Mouse (Mus musculus): ENCODE data around the gene Clmn.

Gene Clmn

DNA sequence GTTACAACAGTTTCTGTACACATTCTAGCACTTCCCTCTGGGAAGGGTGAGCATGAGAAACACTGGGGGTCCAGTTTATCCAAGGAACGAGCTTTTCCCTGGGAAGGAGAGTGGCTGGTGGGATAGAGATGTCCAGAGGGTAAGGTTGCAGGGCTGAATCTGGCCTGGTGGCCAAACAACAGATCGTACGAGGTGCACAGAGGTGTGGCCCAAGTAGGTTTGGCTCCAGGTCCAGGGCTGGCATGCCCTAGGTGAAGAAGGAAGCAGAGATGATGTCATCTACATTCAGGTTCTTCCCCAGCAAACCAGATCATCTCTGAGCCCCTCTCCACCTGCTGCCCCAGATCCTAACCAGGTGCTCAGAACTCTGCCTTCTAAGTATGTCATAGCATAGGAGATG, 8.3 kb downstream of the Clmn start:
- TF ChIP-seq POU5F1 (IDR thresholded peaks at IDR 0.05; ENCODE audit: borderline replicate concordance, low read length) (no peak), CTCF (conservative IDR thresholded peaks at IDR 0.05; ENCODE audit: low read length) (no peak), NANOG (IDR thresholded peaks at IDR 0.05; ENCODE audit: borderline replicate concordance, low read length) (no peak)
- no peaks in the 10 kb centered on the region for H3K9me3 ChIP-seq (ENCODE audit: low read length)
- no peak overlapping the region for H3K4me3 ChIP-seq (replicated peaks; ENCODE audit: low read length)
- H3K27me3 ChIP-seq (ENCODE audit: insufficient read depth, low read length), result no peaks in the 10 kb centered on the region
- H3K4me1 ChIP-seq (replicated peaks; ENCODE audit: low read depth, low read length), result peaks cover 25% of the 10 kb centered on the region
- H3K36me3 ChIP-seq (ENCODE audit: insufficient read depth, low read length), result no peaks in the 10 kb centered on the region

DNA sequence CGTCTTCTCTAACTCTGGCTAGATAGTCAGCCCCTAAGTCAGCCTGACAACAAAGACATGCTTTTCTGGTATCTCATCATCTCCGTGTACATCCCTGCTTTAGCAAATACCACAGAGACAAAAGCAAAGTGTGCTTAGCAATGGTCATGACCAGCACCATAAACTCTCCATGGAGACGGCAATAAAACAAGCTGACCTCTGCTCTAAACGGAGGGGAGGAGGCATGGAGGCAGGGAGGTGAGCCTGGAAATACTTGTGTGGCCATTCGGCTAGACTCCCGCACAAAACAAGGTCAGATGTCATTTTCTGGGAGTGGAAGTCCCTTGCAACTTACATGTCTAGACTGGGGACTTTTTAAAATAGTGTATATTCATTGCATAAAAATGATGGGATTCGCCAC, 9.3 kb downstream of the Clmn start:
- Histone ChIP-seq H3K27me3 (ENCODE audit: insufficient read depth, low read length) (no peaks in the 10 kb centered on the region), H3K9me3 (ENCODE audit: low read length) (no peaks in the 10 kb centered on the region), H3K4me3 (replicated peaks; ENCODE audit: low read length) (no peak overlapping the region), H3K36me3 (ENCODE audit: insufficient read depth, low read length) (no peaks in the 10 kb centered on the region), H3K4me1 (replicated peaks; ENCODE audit: low read depth, low read length) (peaks cover 25% of the 10 kb centered on the region)
- TF ChIP-seq CTCF (conservative IDR thresholded peaks at IDR 0.05; ENCODE audit: low read length) (no peak), POU5F1 (IDR thresholded peaks at IDR 0.05; ENCODE audit: borderline replicate concordance, low read length) (no peak), NANOG (IDR thresholded peaks at IDR 0.05; ENCODE audit: borderline replicate concordance, low read length) (no peak)

DNA sequence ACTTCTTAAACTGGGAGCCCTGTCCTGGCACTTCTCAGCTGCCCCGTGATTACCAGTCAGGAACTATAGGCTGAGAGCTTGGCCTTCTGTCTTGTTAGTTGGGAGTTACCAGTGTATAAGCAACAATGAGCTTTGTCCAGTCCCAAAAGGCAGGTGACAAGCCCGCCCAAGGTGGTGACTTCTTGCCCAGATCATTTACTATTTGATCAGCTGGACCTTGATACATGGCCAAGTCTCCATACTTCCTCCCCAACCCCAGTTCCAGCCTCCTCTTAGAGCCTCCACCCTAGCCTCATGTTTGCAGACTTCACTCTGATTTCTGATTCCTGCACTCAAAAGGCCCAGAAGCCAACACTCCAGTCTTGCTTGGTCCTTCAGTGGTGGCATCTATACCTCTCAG, 10.1 kb downstream of the Clmn start:
- H3K27me3 ChIP-seq (ENCODE audit: insufficient read depth, low read length), result no peaks in the 10 kb centered on the region
- H3K4me1 ChIP-seq (replicated peaks; ENCODE audit: low read depth, low read length), result peaks cover 25% of the 10 kb centered on the region
- H3K36me3 ChIP-seq (ENCODE audit: insufficient read depth, low read length), result no peaks in the 10 kb centered on the region
- no peak overlapping the region for H3K4me3 ChIP-seq (replicated peaks; ENCODE audit: low read length)
- H3K9me3 ChIP-seq (ENCODE audit: low read length), result no peaks in the 10 kb centered on the region
- no peak for TF ChIP-seq POU5F1 (IDR thresholded peaks at IDR 0.05; ENCODE audit: borderline replicate concordance, low read length)
- TF ChIP-seq CTCF (conservative IDR thresholded peaks at IDR 0.05; ENCODE audit: low read length), result no peak
- TF ChIP-seq NANOG (IDR thresholded peaks at IDR 0.05; ENCODE audit: borderline replicate concordance, low read length), result no peak

DNA sequence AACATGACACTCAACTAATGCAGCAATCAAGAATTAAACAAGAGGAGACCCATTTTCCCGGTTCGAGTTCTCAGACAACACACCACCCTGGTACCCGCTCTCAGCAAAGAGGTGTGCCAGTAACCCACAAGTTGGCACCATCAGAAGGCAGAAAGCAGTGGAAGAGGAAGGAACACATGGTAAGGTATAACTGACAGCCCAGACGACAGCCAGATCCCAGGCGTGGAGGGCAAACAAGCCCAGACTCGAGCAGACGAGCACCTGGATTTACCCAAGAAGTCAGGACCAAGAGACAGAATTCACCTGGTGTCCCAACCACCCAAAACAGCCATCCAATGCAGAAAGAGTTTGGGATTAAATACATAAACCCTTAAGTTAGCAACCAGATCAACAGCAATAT, 11.5 kb downstream of the Clmn start:
- no peaks in the 10 kb centered on the region for H3K9me3 ChIP-seq (ENCODE audit: low read length)
- H3K27me3 ChIP-seq (ENCODE audit: insufficient read depth, low read length), result no peaks in the 10 kb centered on the region
- peaks cover 28% of the 10 kb centered on the region for H3K4me1 ChIP-seq (replicated peaks; ENCODE audit: low read depth, low read length)
- TF ChIP-seq POU5F1 (IDR thresholded peaks at IDR 0.05; ENCODE audit: borderline replicate concordance, low read length), result no peak
- TF ChIP-seq CTCF (conservative IDR thresholded peaks at IDR 0.05; ENCODE audit: low read length), result no peak
- no peak for TF ChIP-seq NANOG (IDR thresholded peaks at IDR 0.05; ENCODE audit: borderline replicate concordance, low read length)
- H3K36me3 ChIP-seq (ENCODE audit: insufficient read depth, low read length), result no peaks in the 10 kb centered on the region
- no peak overlapping the region for H3K4me3 ChIP-seq (replicated peaks; ENCODE audit: low read length)

DNA sequence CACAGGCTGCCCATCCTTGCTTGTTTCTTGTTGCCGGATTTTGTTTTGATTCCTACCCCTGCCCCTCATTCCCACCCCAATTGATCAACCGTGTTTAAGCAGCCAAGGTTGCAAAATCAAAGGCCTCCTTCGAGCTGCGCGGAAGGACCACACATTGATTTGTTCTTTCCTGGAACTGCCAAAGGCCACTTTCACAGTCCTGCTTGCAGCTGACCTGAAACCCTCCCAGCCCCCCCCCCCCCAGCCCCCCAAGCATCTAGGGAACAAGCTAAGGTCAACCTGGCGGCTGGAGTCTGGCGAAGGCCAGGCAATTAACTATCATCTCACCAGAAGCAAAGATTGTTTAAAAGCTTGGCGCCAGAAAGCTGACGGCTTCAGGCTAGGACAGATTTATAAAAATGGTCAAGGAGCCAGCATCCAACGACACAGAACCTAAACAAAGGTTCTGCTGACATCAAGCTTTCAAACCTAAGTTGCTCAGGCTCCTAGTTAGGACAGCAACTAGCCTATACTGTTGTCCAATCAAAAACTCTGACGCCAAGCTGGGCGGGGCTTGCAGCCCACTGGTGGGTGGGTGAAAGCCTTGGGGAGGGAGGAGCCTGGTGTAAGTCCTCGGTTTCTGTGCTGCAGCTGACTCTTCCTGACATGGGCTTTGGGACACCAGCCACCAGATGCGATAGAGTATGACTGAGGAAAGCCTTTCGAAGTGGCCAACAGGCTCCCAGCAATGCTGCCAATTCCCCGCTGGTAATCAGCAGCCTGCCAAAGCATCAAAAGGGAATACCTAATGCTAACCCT, 13.0 kb downstream of the Clmn start:
- Histone ChIP-seq H3K4me1 (replicated peaks; ENCODE audit: low read depth, low read length) (peaks cover 29% of the 10 kb centered on the region), H3K9me3 (ENCODE audit: low read length) (no peaks in the 10 kb centered on the region), H3K27me3 (ENCODE audit: insufficient read depth, low read length) (no peaks in the 10 kb centered on the region), H3K36me3 (ENCODE audit: insufficient read depth, low read length) (no peaks in the 10 kb centered on the region), H3K4me3 (replicated peaks; ENCODE audit: low read length) (0 out of 2 replicates have a peak overlapping the region, but pooled peaks have one; percentile 45)
- no peak for TF ChIP-seq POU5F1 (IDR thresholded peaks at IDR 0.05; ENCODE audit: borderline replicate concordance, low read length)
- TF ChIP-seq CTCF (conservative IDR thresholded peaks at IDR 0.05; ENCODE audit: low read length), result no peak
- no peak for TF ChIP-seq NANOG (IDR thresholded peaks at IDR 0.05; ENCODE audit: borderline replicate concordance, low read length)

DNA sequence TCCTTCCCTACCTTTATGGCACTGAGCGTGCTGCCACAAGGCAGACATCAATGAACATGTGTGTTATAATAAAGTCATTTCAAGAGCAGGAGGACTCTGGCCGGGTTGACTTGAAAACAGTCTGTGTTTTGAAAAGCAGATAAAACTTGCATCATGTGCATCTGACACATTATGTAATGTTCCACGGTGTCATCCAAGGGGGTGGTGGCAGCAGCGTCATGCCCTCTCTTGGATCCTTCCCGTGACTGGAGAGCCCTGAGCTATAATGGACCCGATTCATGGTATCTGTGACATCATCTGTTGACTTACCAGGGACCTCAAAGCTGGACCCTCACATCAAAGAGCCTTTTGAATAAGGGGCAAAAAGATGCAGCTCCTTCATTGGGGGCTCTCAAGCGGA, 14.8 kb downstream of the Clmn start:
- TF ChIP-seq NANOG (IDR thresholded peaks at IDR 0.05; ENCODE audit: borderline replicate concordance, low read length) (no peak), POU5F1 (IDR thresholded peaks at IDR 0.05; ENCODE audit: borderline replicate concordance, low read length) (no peak), CTCF (conservative IDR thresholded peaks at IDR 0.05; ENCODE audit: low read length) (no peak)
- H3K27me3 ChIP-seq (ENCODE audit: insufficient read depth, low read length), result no peaks in the 10 kb centered on the region
- peaks cover 39% of the 10 kb centered on the region for H3K4me1 ChIP-seq (replicated peaks; ENCODE audit: low read depth, low read length)

DNA sequence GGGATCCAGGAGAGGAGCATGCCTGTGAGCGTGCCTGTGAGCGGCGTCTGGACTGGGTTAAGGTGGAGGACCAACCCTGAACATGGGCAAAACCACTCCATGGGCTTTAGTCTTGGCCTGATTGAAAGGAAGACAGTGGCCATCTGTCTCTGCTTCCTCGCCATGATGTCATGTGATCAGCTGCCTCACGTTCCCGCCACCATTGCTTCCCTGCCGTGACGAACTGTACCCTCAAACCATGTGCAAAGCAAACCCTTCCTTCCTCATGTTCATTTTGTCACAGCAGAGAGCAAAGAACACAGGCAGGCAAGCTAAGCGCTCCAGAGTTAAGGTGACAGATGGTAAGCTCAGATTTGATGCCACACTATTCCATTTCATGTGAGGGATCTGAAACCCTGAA, 16.2 kb downstream of the Clmn start:
- TF ChIP-seq POU5F1 (IDR thresholded peaks at IDR 0.05; ENCODE audit: borderline replicate concordance, low read length) (no peak), NANOG (IDR thresholded peaks at IDR 0.05; ENCODE audit: borderline replicate concordance, low read length) (no peak), CTCF (conservative IDR thresholded peaks at IDR 0.05; ENCODE audit: low read length) (no peak)
- H3K4me3 ChIP-seq (replicated peaks; ENCODE audit: low read length), result no peak overlapping the region

More for the DNA sequence above, 14.8 kb downstream of the Clmn start:
- Histone ChIP-seq H3K4me3 (replicated peaks; ENCODE audit: low read length) (no peak overlapping the region), H3K36me3 (ENCODE audit: insufficient read depth, low read length) (no peaks in the 10 kb centered on the region), H3K9me3 (ENCODE audit: low read length) (no peaks in the 10 kb centered on the region)

DNA sequence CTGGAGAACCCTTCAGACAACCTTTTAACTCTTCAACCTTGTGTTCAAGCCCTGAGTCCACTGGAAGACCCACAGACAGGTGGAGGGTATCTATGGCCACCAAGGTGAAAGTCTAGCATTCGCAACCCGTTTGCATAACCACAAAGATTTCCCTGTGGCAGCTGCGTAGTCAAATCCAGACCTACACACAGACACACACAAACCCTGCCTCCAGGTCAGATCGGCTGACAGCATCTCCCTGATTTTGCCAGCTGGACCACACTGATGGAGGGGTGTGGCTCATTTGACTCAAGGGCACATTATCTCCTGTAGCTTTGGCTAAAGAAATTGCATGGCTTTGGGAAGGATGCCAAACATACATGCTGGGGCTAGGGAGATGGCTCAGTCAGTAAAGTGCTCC, 17.6 kb downstream of the Clmn start:
- no peaks in the 10 kb centered on the region for H3K27me3 ChIP-seq (ENCODE audit: insufficient read depth, low read length)
- H3K4me3 ChIP-seq (replicated peaks; ENCODE audit: low read length), result no peak overlapping the region
- H3K36me3 ChIP-seq (ENCODE audit: insufficient read depth, low read length), result no peaks in the 10 kb centered on the region
- no peaks in the 10 kb centered on the region for H3K9me3 ChIP-seq (ENCODE audit: low read length)
- TF ChIP-seq POU5F1 (IDR thresholded peaks at IDR 0.05; ENCODE audit: borderline replicate concordance, low read length) (no peak), NANOG (IDR thresholded peaks at IDR 0.05; ENCODE audit: borderline replicate concordance, low read length) (no peak), CTCF (conservative IDR thresholded peaks at IDR 0.05; ENCODE audit: low read length) (no peak)
- H3K4me1 ChIP-seq (replicated peaks; ENCODE audit: low read depth, low read length), result peaks cover 43% of the 10 kb centered on the region

More for the DNA sequence above, 16.2 kb downstream of the Clmn start:
- Histone ChIP-seq H3K36me3 (ENCODE audit: insufficient read depth, low read length) (no peaks in the 10 kb centered on the region), H3K9me3 (ENCODE audit: low read length) (no peaks in the 10 kb centered on the region), H3K27me3 (ENCODE audit: insufficient read depth, low read length) (no peaks in the 10 kb centered on the region), H3K4me1 (replicated peaks; ENCODE audit: low read depth, low read length) (peaks cover 47% of the 10 kb centered on the region)

Measured in E14TG2a.4 (cell line).